Mouse (Mus musculus): Measurements from ENCODE around the gene Cwc27. TPM values are rescaled to one million over a fixed set of nuclear protein-coding genes. Genes with fewer than 3 reads are reported as not detected.

Cwc27 gene
- polyA plus RNA-seq, 2 experiments = 14.9 to 24.4 TPM

GRCm38 (mm10) chr13:104843295-104844089 lies 26.6 kb upstream of the Cwc27 start:
- H3K36me3 ChIP-seq (ENCODE audit: control insufficient read depth, insufficient read depth, low read length) = peaks cover 4% of the 10 kb centered on the region
- WGBS = 87% methylated on average over 13 of the region's 13 CpGs
- H3K27me3 ChIP-seq (ENCODE audit: control insufficient read depth, insufficient read depth, low read length) = no peaks in the 10 kb centered on the region
- H3K27ac ChIP-seq (replicated peaks; ENCODE audit: low read depth, low read length) = no peak overlapping the region
- H3K9ac ChIP-seq (ENCODE audit: low read depth, low read length, severe bottlenecking) = no peak overlapping the region
- H3K4me3 ChIP-seq (replicated peaks; ENCODE audit: low read length) = no peak overlapping the region
- no peaks in the 10 kb centered on the region for H3K4me1 ChIP-seq (ENCODE audit: control insufficient read depth, insufficient read depth, low read length)
- H3K4me2 ChIP-seq (replicated peaks; ENCODE audit: low read depth, low read length, severe bottlenecking) = no peak overlapping the region
- no peak for DNase-seq (ENCODE audit: low spot score)
- TF ChIP-seq POLR2A (IDR thresholded peaks at IDR 0.05; ENCODE audit: borderline replicate concordance, extremely low read depth, insufficient read depth, insufficient read length) = no peak
- no peak for ATAC-seq (ENCODE audit: low FRiP score, low read depth)
- no peaks in the 10 kb centered on the region for H3K9me3 ChIP-seq (ENCODE audit: control insufficient read depth, low read length)

- ATAC-seq (ENCODE audit: low FRiP score, low read depth) (no peak), DNase-seq (ENCODE audit: low spot score) (no peak)
- Histone ChIP-seq H3K9ac (ENCODE audit: low read depth, low read length, severe bottlenecking) (no peak overlapping the region), H3K27me3 (ENCODE audit: control insufficient read depth, insufficient read depth, low read length) (no peaks in the 10 kb centered on the region), H3K9me3 (ENCODE audit: control insufficient read depth, low read length) (no peaks in the 10 kb centered on the region), H3K36me3 (ENCODE audit: control insufficient read depth, insufficient read depth, low read length) (peaks cover 17% of the 10 kb centered on the region), H3K4me2 (replicated peaks; ENCODE audit: low read depth, low read length, severe bottlenecking) (no peak overlapping the region), H3K27ac (replicated peaks; ENCODE audit: low read depth, low read length) (no peak overlapping the region), H3K4me3 (replicated peaks; ENCODE audit: low read length) (no peak overlapping the region), H3K4me1 (ENCODE audit: control insufficient read depth, insufficient read depth, low read length) (no peaks in the 10 kb centered on the region)
- no peak for TF ChIP-seq POLR2A (IDR thresholded peaks at IDR 0.05; ENCODE audit: borderline replicate concordance, extremely low read depth, insufficient read depth, insufficient read length)
- 72% methylated on average over 4 of the region's 4 CpGs for WGBS
These were observed 25.0 kb upstream of the Cwc27 start for GRCm38 (mm10) chr13:104841937-104842336.

GRCm38 (mm10) chr13:104837628-104838027 lies 20.7 kb upstream of the Cwc27 start:
- no peak for ATAC-seq (ENCODE audit: low FRiP score, low read depth)
- no peak overlapping the region for H3K27ac ChIP-seq (replicated peaks; ENCODE audit: low read depth, low read length)
- 59% methylated on average over 7 of the region's 7 CpGs for WGBS

GRCm38 (mm10) chr13:104832811-104833210 lies 15.9 kb upstream of the Cwc27 start:
- Histone ChIP-seq H3K27ac (replicated peaks; ENCODE audit: low read depth, low read length) (no peak overlapping the region), H3K9ac (ENCODE audit: low read depth, low read length, severe bottlenecking) (no peak overlapping the region), H3K36me3 (ENCODE audit: control insufficient read depth, insufficient read depth, low read length) (peaks cover 66% of the 10 kb centered on the region), H3K9me3 (ENCODE audit: control insufficient read depth, low read length) (no peaks in the 10 kb centered on the region; the same call in 1 of the 2 replicates), H3K27me3 (ENCODE audit: control insufficient read depth, insufficient read depth, low read length) (no peaks in the 10 kb centered on the region), H3K4me2 (replicated peaks; ENCODE audit: low read depth, low read length, severe bottlenecking) (no peak overlapping the region), H3K4me1 (ENCODE audit: control insufficient read depth, insufficient read depth, low read length) (no peaks in the 10 kb centered on the region), H3K4me3 (replicated peaks; ENCODE audit: low read length) (no peak overlapping the region)
- no peak for ATAC-seq (ENCODE audit: low FRiP score, low read depth)
- WGBS = 96% methylated on average over 13 of the region's 13 CpGs
- TF ChIP-seq POLR2A (IDR thresholded peaks at IDR 0.05; ENCODE audit: borderline replicate concordance, extremely low read depth, insufficient read depth, insufficient read length) = no peak
- DNase-seq (ENCODE audit: low spot score) = no peak

More at GRCm38 (mm10) chr13:104837628-104838027, 20.7 kb upstream of the Cwc27 start:
- TF ChIP-seq POLR2A (IDR thresholded peaks at IDR 0.05; ENCODE audit: borderline replicate concordance, extremely low read depth, insufficient read depth, insufficient read length) = no peak
- Histone ChIP-seq H3K9ac (ENCODE audit: low read depth, low read length, severe bottlenecking) (no peak overlapping the region), H3K4me1 (ENCODE audit: control insufficient read depth, insufficient read depth, low read length) (no peaks in the 10 kb centered on the region), H3K4me2 (replicated peaks; ENCODE audit: low read depth, low read length, severe bottlenecking) (no peak overlapping the region), H3K36me3 (ENCODE audit: control insufficient read depth, insufficient read depth, low read length) (peaks cover 45% of the 10 kb centered on the region), H3K4me3 (replicated peaks; ENCODE audit: low read length) (no peak overlapping the region), H3K27me3 (ENCODE audit: control insufficient read depth, insufficient read depth, low read length) (no peaks in the 10 kb centered on the region), H3K9me3 (ENCODE audit: control insufficient read depth, low read length) (no peaks in the 10 kb centered on the region)
- DNase-seq (ENCODE audit: low spot score) = no peak

GRCm38 (mm10) chr13:104825470-104825869 lies 8.5 kb upstream of the Cwc27 start:
- Histone ChIP-seq H3K36me3 (ENCODE audit: control insufficient read depth, insufficient read depth, low read length) (peaks cover 30% of the 10 kb centered on the region), H3K9me3 (ENCODE audit: control insufficient read depth, low read length) (peaks cover 3% of the 10 kb centered on the region; the same call in 1 of the 2 replicates), H3K4me3 (replicated peaks; ENCODE audit: low read length) (no peak overlapping the region), H3K27me3 (ENCODE audit: control insufficient read depth, insufficient read depth, low read length) (no peaks in the 10 kb centered on the region), H3K4me2 (replicated peaks; ENCODE audit: low read depth, low read length, severe bottlenecking) (no peak overlapping the region), H3K4me1 (ENCODE audit: control insufficient read depth, insufficient read depth, low read length) (no peaks in the 10 kb centered on the region), H3K27ac (replicated peaks; ENCODE audit: low read depth, low read length) (no peak overlapping the region), H3K9ac (ENCODE audit: low read depth, low read length, severe bottlenecking) (no peak overlapping the region)
- no peak for ATAC-seq (ENCODE audit: low FRiP score, low read depth)
- TF ChIP-seq POLR2A (IDR thresholded peaks at IDR 0.05; ENCODE audit: borderline replicate concordance, extremely low read depth, insufficient read depth, insufficient read length) = no peak
- DNase-seq (ENCODE audit: low spot score) = no peak
- WGBS = 65% methylated on average over 2 of the region's 2 CpGs
